Mouse (Mus musculus) spleen, postnatal 10 days (tissue): Measurements from ENCODE around the gene Rbpj.

Experiments
- DNase-seq, 2 experiments: peaks; one replicate each; pipeline ENCODE4 v3.0.0; 2021 to 2022; ENCODE audit warnings: low spot score in 2 of 2

The Rbpj gene

DNA sequence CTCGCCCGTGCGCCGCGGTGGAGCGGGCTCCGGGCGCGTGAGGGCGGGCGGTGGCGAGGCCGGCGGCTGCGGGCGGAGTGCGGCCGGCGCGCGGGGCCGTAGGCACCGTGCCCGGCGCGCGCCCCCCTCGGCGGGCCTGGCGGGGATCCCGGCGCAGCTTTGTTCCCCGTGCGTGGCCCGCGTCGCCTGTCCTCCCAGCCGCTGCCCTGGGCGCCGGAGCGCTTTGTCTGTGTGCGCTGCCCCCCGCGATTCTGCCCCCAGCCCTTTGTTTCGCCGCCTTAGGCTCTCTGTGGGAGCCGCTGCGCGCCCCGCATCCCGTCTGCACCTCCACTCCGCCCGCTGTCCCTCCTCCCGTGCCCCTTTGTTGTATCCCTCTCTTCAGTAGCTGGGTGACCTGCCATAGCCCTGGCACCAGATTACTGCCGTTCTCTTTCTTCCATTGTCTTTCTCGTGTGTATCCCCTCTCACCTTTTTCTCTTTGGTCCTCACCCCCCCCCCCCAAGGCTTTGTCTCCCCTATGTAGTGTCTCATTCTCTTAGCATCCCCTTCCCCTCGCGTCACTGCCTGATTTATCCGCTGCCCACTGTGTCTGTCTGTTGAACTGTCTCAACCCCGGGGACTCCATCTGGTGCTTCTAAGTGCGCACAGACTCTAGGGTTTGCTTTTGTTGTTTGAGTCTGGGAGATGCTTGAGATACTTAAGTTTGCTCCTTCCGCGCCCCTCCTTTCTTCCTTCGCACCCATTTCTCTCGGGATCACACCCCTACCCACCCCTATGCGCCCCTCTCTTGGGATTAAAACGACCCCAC, 125.1 kb downstream of the Rbpj start:
- DNase-seq = peak; percentile 28 to 44

DNA sequence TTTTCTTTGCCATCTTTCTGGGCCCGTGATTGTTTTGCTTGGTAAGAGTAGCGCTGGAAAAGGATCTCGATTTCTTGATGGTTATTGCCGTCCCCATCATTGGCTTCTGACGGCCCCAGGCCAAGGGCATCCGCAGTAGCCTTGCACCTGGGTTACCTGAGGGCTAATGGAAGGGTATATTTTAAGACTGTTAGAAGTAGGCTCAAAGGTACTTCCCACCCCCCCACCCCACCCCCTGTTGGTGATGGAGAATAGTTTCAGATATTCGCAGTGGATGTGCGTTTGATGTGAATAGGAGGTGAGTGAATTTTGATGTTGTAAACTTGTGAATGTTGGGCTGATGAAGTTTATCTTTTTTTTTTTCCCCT, 125.7 kb downstream of the Rbpj start:
- no peak for DNase-seq

DNA sequence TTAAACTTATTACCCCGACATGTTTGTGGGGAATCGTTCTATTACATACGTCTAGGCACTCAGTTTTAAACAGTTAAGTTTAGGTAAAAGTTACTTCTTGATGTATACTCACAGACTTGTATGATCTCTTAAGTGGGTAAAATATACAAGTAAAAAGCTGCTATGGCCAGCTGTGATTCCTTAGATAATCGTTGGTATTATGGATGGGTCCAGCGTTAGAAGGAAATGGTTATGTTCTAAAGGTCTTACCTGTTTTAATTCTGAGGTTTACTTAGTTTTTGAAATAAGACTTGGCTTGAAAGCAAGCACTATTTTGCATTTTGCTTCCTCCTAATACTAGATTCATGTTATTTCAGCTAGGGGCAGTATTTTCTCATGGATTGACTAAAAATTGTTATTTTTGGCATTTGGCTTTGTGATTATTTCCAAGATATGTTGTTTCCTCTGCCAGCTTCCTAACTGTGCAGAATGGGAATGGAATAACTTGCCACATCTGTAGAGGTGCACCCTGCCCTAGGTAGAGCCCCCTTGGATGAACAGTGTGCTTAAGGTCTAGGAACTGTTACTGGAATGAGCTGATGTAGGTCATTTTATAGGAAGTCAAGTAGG, 127.2 kb downstream of the Rbpj start:
- DNase-seq = no peak

DNA sequence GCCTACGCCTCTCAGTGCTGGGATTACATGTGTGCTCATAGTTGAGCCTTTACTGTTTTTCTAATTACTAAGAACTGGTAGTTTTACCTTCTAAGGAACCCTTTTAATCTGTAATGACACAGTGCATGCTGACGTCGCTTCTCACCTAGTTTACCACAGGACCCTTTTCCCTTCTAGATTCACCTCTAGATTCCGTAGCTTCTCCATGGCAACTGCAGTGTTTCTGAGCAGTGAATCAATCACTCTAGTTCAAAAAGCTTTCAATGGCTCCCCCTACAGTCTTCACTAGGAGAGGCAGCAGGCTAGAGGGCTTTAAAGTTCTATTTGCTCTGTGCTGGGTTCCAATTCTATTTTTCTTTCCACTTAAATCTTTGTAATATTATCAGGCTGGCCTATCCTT, 128.3 kb downstream of the Rbpj start:
- peak in 1 of 2 experiments; percentile 28 for DNase-seq

DNA sequence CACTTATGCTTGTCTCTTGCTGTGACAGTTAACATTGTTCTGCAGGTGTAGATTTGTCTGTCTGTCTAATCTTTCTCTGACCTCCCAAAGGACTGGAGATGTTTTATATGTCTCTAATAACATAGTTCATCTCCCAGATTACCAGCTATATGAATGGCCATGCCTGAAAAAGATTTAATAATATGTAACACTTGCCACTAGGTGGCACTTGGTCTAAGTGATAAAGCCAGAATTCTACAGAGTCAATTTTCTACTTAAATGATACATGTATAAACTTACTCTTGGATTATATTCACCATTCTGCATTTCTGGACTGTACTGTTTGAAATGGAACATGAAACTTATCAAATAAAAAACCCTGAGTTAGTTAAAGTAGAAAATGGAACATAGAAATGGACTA, 132.6 kb downstream of the Rbpj start:
- no peak for DNase-seq

DNA sequence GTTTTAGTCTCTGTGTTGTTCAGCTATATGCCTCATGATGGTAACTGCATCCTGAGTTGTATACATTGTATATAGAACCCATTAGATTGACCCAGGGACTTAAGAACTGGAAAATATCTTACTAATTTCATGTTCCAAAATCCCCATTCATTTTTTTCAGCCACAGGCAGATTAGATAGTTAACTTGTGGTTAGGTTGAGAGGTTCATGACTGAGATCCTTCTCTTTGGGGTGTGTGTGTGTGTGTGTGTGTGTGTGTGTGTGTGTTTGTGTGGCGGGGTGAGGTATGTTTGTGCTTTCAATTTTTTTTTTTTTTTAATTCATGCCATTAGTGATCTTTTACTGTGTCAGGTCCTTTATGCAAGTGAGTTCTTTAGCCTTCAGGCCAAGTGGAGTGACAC, 133.2 kb downstream of the Rbpj start:
- DNase-seq = no peak

DNA sequence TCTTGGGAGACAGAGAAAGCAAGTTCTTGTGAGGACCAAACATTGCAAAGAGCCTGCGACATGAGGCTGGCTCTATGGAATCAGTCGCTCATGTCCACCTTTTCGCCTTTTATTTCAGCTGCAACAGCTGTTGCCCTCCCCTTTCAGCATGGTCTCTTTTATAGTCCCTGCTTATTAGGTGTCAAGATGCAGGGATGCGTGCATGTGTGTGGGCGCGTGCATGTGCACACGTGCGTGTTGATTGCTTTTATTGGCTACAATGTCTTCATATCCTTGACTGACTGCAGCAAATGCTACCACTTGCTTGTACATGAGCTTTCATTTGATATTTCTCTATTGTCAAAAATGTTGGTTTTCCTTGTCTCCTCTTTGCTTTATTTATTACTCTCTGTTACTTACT, 136.2 kb downstream of the Rbpj start:
- no peak for DNase-seq

DNA sequence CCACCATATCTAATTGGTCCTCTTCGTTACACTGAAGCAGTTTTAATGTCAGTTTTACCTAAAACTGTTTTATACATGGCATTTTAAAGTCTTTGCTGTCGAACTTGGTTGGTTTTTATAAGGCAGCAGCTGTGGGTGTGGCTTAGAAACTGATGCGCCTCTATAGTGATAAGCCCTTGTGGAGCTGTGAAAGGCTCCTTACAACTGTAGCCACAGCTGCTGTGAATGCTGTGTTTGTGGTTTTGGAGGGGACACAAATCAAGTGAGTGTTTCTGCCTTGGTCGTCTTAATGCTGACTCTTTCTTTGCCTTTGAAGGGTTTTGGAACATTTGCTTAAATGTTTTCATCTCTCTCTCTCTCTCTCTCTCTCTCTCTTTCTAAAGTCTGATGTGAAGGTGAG, 139.5 kb downstream of the Rbpj start:
- no peak for DNase-seq

DNA sequence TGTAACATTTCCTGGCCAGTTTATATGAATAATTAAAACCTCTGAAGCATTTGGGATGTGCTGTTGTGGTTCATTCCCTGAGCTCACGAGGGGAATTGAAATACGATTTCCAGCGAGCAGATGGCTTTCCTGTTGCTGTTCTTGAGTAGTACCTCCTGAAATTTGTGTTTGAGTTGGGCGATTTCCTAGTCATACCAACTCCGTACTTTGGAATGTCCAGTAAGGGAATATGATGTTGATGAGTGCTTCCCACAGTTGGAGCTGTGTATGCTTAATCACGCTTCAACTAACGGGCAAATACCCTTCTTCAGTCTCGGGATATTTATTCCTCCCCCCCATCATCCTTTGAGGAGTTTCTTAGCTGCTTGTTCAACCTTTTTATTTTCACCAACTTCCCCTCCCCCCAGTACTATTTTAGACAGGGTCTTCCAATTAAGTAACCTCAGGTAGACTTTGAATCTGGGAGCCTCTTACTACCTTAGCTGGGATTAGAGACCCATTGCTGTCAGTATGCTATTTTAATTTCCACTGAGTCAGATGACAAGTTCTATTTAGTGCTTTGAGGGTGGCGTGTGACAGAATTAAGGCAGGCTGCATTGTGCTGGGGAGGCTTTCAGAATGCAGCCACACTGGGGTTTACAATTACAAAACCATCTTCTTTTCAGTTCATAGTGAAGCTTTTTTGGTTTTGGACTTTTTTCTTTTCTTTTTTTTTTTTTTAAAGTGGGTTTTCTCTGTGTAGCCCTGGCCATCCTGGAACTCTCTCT, 141.5 kb downstream of the Rbpj start:
- no peak for DNase-seq

DNA sequence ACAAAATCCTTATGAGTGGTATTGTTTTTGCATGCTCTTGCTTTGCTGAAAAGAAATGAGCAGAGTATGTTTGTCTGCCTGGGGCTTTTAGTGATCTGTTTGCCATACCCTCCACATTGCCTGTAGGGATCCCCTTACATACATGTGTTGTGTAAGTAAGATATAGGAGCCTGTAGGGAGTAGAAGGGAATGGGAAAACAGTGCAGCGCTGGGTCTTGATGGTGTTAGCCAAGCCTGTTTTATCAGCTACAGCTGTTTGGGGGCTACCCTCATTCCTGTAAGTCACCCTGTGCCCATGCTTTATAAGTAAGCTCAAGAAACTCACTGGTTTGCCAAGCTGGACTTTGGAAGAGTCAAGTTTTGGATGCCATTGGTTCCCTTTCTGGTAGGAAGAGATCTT, 152.9 kb downstream of the Rbpj start:
- no peak for DNase-seq

DNA sequence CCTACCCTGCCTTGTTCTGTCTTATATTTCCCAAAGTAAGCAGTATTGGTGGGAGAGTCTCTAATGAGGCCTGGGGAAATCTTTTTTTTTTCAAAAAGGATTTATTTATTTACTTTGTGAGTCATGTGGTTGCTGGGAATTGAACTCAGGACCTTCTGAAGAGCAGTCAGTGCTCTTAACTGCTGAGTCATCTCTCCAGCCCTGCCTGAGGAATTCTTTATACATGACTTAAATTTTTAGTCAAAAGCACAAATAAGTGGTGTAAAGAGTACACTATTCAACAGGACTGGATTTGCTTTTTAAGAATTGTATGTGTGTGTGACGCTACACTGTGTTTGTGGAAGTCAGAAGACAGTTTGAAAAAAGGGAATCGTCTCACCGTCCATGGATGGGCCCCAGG, 166.1 kb downstream of the Rbpj start:
- DNase-seq = no peak

DNA sequence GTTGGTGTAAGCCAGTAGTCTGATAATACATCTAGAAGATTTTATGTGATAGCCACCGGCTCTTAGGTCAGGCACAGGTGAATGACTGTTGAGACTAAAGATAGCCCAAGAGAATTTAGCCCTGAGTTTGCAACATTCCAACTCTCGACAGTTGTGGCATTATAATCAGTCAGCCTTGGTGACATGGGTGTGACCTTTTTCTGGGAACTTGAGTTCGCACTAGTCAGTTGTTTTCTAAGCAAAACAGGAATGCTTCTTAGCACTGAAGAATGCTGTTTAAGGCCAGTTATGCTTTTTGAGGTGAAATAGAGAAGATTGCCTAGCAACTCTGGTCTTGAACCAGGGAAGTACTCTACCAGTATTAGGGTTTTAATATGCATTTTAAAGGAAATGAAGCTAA, 170.8 kb downstream of the Rbpj start:
- DNase-seq = no peak

DNA sequence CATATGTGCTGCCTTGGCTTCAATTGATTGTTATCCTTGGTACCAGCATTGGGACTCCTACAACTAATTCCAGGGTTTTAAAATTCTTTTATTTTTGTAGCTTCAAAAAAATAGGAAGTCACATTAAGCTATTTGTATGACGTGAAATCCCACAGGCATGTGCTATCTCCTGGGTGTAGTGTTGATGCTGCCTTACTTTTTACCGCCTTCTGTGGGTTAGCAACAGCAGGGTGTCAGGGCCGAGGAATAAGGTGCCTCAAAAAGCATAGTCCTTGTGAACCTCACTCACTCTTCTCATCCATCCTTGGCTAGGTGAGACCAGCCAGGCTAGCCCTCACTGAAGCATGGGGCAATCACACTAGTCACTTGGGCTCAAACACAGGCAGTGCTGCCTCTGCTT, 171.3 kb downstream of the Rbpj start:
- DNase-seq = no peak

DNA sequence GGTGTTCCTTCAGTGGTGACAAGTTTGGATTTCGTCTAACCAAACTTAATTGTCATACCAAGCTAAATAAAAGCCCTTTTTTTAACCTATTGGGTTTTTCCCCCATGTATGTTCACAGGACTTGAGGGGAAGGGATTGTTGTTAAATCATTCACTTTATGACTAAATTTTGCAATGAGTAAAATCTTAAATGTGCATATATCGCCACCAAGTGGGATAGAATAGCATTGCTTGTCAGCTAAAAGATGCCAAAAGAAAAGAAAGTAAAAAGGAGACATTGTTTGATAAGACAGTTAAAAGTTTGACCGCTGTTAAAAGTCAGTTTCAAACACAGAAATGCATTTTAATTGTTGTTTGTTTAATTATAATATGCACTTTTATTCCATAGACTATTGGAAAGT, 172.7 kb downstream of the Rbpj start:
- no peak for DNase-seq

DNA sequence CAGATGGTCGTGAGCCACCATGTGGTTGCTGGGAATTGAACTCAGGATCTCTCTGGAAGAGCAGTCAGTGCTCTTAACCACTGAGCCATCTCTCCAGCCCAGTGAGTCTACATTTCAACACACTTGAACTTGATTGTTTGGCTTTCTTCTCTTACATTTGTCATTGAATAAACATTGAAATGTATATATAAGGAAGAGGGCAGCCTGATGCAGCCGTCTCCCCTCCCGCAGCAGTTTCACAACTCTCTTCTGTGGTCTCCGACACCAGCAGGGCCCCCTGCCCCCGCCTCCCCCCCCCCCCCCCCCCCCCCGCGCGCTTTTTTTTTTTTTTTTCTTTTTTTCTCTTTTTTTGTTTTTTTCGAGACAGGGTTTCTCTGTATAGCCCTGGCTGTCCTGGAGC, 180.7 kb downstream of the Rbpj start:
- no peak for DNase-seq

DNA sequence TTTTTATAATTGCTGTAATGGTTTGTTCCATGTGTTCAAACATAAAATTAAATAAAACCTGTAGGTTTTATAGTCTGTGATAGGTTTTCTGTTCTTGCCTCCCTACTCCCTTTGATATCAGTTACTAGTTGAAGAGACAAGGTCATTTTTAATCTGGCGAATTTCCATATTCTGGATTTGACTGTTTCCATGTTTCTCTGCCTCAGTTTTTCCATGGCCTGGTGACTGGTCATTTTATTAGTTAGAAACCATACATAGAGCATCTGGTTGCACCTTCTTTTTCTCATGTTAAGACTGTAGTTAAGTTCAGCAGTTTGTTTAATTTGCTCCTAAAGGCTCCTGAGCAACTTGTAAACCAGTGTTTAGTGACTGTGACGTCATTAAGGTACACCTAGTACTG, 181.4 kb downstream of the Rbpj start:
- no peak for DNase-seq

DNA sequence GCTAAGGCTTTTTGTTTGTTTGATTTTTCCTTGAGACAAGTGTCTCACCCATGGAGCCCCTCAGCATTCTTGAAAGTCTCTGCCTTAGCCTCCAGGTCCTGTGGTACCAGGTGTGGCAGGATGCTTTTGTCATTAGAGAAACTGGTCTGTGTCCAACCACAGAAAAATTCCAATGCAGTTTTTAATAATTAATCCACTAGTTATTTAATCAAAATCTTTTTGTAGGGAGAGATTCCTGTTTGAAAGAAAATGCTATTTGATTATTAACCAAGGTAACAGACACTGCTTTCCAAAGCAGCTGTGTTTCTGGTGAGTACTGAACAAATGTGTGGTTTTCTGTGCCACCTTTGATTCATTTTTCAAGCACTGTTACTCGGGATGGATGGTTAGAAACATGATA, 190.6 kb downstream of the Rbpj start:
- DNase-seq = no peak

DNA sequence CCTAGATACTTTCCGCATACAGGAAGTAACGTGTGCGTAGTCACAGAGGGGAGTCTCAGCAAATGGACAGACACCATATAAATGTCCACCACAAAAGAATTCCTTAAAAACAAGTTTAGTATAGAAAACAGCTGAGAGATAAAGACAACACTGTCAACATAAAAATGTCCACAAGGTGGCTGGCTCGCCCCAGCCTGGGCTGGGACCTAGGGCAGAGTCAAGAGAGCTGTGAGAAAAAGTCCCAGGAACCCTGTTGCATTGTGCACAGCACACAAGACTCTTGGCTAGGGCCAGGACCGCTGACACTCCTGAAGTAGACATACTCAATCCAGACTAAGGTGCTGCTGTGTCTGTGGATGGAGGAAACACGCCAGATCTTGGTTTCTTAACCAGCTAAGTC, 192.0 kb downstream of the Rbpj start:
- DNase-seq = peak in 1 of 2 experiments; percentile 16

DNA sequence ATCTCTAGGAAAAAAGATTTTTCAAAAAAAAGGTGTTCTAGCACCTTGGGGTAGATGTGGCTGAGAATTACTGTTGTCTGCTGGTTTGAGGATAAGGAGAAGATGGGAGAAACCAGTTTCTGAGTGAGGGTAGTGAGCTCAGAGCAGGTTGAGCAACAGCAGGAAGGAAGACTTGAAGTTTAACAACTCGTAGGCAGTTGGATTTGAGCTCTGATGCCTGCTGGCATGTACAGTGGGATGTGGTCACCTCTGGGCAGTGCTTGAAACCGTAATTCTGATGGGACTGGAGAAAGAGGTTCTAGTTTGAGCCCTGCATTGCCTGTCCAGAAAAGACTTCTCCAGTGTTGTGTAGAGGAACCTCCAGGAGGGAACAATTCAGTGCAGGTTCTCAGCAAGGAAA, 195.6 kb downstream of the Rbpj start:
- DNase-seq = no peak

DNA sequence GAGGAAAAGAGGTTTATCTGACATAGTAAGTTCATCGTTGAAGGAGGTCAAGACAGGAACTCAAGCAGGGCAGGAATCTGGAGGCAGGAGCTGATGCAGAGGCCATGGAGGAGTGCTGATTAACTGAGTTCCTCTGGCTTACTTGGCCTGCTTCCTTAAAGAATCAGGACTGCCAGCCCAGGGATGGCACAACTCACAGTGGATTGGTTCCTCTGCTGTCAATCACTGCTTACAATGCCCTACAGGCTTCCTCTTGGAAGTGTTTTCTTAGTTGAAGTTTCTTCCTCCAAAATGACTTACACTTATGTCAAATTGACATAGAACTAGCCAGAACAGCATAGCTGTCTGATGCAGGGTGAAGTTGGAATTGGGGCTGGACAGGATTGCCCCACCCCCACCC, 196.5 kb downstream of the Rbpj start:
- DNase-seq = no peak

DNA sequence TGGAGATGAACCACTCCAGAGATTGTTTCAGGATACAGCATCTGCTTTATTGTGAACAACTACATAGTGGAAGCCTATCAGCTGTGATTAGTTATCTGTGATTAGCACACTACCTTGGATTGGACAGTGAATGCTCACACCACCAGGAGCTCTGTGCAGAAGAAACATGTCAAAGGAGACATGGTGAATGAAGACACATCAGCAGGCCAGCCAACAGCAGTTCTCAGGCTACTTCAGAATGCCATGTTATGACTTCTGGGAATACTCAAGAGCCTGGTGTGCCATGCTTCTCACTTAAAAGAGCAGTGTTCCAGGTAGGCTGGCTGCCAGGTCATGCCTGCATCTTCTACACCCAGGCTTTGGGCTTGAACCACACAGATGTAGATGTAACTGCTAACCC, 197.7 kb downstream of the Rbpj start:
- DNase-seq = no peak

DNA sequence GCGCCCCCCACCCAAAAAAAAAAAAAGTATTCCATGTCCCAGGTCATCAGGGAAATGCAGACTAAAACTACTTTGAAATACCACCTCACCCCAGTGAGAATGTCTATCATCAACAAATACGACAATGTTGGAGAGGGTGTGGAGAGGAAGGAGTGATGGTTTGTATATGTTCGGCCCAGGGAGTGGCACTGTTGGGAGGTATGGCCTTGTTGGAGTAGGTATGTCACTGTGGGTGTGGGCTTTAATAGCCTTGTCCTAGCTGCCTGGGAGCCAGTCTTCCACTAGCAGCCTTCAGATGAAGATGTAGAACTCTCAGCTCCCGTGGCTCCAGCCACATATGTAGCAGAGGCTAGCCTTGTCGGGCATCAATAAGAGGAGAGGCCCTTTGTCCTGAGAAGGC, 202.1 kb downstream of the Rbpj start:
- no peak for DNase-seq

DNA sequence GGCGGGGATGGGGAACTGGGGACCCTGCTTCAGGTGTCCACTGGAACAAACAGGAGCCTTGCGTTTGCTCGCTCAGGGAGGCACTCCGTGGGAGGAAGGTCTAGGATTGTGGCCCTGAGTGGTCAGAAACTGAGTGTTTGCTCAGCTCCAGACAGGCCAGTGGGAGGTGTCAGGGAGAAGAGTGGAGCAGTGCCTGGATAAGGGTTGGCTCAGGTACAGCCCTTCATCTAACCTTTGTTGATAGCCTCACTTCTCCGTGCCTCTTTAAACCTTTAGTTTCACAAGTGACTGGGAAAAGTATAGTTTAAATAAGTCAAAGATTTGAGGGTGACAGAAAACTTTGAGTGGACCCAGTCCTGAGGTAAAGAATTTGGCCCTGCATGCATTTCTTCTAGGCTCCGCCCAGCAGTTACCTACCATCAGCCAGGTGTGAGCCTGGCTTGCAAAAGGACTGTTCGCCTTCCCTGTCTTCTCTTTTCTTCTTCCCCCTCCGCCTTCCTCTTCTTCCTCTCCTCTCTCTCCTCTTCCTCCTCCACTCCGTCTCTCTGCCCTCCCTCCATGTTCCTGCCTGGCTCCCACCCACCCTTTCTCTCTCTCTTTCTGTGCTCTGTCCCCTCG, 204.5 kb downstream of the Rbpj start:
- no peak for DNase-seq
